Mouse (Mus musculus): ENCODE results near the gene B3gnt4.
"Not testable (repeated sequence)": the region's sequence is repeated elsewhere in the genome, so short reads cannot be mapped to it uniquely, and the experiment has no call there.

B3gnt4 gene

DNA sequence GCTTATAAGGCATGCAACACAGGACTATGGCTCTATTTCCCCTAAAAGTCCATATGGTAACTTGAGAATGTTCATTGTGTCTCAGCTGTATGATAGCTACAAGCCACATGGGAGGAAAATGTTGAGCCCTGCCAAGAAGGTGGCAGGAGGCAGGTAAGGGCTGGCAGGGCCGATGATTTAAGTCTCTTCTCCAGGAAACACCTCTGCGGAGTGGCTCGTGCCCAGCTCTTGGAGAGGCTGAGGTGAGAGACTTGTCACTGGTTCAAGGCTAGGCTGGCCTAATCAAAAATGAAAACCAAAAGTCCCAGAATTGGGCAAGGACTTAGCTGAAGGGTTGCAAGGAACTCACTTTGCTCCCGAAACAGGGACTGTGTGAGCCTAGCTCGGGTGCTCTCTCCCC, at the start of gene B3gnt4:
Gene B3gnt4 (plus strand): TSS at position 301 of the 400 bp plus-strand sequence.
- no peak for DNase-seq

DNA sequence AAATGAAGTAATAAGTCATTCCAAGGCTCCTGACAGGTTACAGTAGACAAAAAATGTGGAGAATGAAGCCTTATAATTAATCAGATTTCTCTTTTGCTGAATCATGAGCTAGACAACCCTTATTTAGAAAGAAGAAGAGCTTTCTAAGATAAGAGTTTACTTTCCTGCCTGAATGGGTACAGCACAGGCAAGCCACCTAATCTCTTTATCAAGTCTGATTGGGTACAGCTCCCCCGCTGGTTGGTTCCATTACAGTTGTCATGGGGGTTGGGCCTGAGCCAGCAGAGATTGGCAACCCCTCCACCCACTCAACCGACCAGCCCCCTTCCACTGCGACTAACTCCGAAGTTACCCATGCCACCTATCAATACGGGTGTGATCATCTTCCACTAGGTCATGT, 48.8 kb upstream of the B3gnt4 start:
- peak in 1 of 2 experiments; percentile 13 for DNase-seq

- DNase-seq: peak; percentile 43 to 44
Observed at GRCm38 (mm10) chr5:123464638-123465037, 45.6 kb upstream of the B3gnt4 start.

DNA sequence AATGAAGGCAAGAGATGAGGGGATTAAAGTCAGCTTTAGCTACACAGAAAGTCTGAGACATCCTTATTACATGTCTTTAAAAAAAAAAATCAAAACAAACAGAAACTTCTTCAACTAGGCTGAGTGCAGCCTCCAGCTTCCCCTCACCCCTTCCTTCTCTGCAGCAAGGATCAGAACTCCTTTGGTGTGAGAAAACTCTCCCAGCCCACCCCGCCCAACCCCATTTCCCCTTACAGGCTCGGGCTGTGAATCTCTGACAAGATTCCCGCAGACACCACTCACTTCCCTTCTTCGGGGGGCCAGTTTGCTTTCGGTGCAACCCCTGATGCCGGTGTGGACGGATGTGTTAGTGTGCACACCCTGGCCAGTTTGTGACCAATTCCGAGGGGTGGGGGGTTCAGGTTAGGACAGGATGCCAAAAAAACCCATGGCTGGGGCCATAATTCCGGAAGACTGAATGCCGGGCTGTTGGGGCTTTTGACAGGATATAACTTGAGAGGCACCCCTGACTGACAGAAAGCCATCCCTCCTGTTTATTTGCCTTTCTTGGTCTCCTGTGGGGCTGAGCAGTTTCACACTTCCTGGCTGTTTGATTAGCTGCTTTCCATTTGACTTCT, 39.4 kb upstream of the B3gnt4 start:
- peak; percentile 26 to 32 for DNase-seq

DNA sequence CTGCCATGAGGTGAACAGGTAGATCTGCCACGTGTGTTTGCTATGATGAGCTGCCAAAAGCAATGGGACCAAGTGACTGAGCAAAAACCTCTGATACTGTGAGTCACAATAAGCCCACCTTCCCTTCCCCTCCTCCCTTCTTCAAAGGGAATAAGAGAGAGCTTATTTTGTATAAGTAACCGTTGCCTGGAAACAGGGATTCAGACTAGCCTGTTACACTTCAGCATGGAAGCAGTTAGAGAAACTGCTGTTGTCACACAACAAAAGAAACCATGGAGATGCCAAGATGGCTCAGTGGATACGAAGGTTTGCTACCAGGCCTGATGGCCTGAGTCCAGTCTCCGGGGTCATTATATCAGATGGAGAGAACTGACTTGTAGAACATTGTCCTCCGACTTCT, 36.4 kb upstream of the B3gnt4 start:
- no peak for DNase-seq

DNA sequence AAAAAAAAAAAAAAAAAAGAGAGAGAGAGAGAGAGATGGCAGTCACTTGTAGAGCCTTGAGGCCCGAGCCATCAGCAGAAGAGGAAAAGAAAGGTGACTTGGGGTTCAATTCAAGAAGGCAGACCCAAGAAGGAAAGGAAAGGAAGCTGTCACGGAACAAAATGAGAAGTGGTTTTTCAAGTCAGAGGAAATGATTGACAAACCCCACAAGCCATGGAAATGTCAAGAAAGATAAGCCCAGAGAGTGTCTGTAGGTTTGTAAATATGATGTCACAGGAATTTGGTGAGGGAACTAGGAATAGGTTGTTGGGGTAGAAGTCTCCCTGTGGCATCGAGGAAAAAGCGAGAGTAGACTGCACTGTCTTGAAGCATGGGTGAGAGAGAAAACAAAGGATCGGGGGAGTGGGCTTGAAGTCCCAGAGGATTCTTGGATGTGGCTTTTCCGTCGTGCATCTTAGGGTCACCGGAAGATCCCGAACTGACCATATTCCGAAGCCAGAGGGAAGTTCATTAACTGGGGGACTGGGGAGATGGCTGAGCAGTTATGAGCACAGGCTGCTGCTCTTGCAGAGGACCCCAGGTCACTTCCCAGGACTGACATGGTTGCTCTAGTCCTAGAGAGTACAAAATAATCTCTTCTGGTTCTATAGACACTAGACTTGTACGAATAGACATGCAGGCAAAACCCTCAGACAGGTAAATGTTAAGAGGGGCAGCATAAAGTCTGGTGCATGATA, 22.4 kb upstream of the B3gnt4 start:
- no peak for DNase-seq

- no peak for DNase-seq
Observed at GRCm38 (mm10) chr5:123489112-123489785, 21.0 kb upstream of the B3gnt4 start, which contains the start of the genes Lrrc43 and Il31. Gene Lrrc43 (plus strand): TSS chr5:123489305. Gene Il31 (minus strand): TSS chr5:123489489.

DNA sequence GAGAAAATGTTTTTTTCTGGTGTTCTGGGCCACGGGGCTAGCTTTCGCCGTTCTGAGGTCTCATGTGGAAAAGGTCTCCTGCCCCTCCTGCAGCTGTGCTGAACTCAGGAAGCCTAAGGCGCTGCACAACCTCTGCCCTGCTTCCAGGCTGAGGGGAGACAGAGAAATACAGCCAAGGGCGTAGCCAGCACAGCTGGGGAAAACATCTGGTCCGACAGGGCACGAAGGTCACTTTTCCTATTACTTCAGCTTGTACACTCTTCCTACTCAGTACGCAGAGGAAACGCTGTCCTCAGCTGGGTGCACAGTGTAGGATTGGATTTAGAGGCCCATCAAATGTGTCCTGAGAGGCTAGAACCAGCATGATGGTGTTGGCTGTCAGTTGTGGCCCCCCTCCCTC, 20.3 kb upstream of the B3gnt4 start:
- DNase-seq: no peak

GRCm38 (mm10) chr5:123499717-123500116, 10.5 kb upstream of the B3gnt4 start:
- peak; percentile 59 to 61 for DNase-seq

DNA sequence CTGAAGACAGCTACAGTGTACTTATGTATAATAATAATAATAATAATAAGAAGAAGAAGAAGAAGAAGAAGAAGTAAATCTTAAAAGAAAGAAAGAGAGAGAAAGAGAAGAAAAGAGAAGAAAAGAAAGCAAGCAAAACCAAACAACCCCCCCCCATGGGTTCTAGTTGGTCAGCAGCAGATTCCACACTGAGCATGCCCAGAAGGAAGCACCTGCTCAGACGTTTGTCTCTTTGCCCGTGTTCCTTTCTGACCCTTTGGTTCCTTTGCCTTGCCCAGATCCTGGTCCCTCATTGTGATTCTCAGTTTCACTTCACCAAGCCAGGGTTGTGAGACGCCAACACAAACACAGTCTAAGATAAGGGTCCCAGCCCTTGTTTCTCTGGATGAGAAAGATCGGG, 8.3 kb upstream of the B3gnt4 start:
- DNase-seq: no peak

DNA sequence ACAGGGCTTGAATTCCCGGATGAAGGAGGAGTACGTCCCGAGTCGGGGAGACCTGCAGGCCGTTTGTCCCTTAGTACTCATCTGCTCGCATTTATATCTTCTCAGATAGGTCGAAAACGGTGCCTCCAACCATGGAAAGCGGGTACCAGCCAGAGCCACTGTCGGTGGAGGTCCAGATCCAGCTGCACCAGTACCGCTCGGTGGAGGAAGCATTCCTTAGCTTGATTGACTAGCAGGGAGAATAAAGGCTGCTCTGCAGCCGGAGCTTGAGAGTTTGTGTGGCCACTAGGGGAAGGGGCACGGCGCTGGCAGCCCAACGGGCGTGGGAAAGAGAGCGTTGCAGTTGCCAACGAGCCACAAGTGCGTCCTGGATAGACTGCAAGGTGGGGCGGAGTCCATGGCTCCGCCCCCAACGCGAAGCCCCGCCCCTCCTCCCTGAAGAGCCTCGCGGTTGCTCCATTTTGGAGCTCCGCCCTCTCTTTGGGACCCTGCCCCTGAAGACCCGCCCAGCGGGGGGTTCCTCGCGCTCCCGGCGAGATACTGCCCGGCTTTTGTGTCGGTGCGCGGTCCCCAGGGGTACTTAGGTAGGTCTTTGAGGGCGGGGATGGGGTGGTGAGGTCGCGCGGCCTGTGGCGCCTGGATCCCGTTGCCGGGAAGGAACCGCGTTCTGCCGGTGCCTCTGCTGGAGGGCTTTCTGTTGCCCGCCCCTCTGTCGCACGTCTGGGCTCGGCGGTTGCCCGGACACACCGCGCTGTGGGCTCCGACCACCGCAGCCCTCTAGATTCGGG, 2.1 kb upstream of the B3gnt4 start:
- peak; percentile 83 to 84 for DNase-seq

GRCm38 (mm10) chr5:123508921-123509320, 1.3 kb upstream of the B3gnt4 start:
- DNase-seq: no peak

GRCm38 (mm10) chr5:123511426-123511825, 1.2 kb downstream of the B3gnt4 start:
- DNase-seq: not testable (repeated sequence)

- no peak for DNase-seq
Observed at GRCm38 (mm10) chr5:123512102-123512501, 1.8 kb downstream of the B3gnt4 start.

DNA sequence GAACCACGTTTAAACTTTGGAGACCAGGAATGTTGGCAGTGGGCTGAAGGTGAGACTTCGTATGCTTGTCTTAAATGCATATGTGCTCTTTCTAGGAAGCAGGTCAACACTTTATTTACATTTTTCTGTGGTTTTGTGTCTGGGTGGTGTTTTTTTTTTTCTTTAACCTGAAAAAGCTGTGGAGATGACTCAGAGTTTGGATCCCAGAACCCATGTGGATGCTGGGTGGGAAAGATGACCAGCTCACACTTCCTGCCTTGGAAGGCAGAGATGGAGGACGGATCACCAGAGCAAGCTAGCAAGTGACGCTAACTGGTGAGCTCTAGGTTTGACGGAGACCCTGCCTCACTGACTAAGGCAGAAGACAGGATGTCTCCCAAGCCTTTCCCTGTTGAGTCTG, 4.6 kb downstream of the B3gnt4 start:
- DNase-seq: no peak

DNA sequence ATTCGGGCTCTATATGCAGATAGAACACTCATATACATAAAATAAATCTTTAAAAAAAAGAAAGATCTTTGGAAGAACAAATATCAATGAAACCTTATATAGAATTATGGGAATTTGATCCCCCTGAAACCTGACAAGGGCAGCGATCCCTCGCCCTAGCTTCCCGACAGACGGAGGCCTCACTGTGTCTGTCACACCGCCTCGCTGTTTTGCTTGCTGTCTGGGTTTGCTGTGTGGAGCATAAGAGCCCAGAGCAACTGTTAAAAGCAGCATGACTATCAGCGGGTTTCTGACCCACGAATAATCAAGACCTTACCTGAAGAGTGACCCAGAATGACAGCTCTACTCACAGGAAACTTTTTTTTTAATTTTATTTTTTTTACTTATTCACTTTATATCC, 10.4 kb downstream of the B3gnt4 start:
- no peak for DNase-seq

GRCm38 (mm10) chr5:123521621-123522020, 11.4 kb downstream of the B3gnt4 start:
- no peak for DNase-seq

- no peak for DNase-seq
Observed at GRCm38 (mm10) chr5:123522166-123522565, 11.9 kb downstream of the B3gnt4 start.

- DNase-seq: peak; percentile 99
Observed at GRCm38 (mm10) chr5:123523692-123524392, 13.6 kb downstream of the B3gnt4 start, which contains the start of gene Diablo. Gene Diablo (minus strand): TSS chr5:123524176.

DNA sequence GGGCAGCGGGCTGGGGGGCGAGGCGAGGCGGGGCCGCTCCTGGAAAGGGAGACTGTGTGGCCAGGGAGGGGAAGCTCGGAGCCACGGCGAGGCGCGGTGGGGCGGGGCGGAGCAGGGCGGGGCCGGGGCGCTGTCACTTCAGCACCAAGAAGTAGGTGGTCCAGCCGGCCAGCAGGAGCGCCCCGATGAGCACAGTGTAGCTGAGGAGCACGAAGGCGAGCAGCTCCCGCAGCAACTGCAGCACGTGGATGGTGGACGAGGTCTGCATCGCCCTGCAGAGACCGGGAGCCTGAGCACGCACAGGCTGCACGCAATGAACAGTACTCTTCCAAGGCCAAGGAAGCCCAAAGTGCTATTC, 14.1 kb downstream of the B3gnt4 start:
- no peak for DNase-seq

- DNase-seq: no peak
Observed at GRCm38 (mm10) chr5:123525281-123525680, 15.0 kb downstream of the B3gnt4 start, which contains the start of gene Gm49027. Gene Gm49027 (minus strand): TSS chr5:123525488.

DNA sequence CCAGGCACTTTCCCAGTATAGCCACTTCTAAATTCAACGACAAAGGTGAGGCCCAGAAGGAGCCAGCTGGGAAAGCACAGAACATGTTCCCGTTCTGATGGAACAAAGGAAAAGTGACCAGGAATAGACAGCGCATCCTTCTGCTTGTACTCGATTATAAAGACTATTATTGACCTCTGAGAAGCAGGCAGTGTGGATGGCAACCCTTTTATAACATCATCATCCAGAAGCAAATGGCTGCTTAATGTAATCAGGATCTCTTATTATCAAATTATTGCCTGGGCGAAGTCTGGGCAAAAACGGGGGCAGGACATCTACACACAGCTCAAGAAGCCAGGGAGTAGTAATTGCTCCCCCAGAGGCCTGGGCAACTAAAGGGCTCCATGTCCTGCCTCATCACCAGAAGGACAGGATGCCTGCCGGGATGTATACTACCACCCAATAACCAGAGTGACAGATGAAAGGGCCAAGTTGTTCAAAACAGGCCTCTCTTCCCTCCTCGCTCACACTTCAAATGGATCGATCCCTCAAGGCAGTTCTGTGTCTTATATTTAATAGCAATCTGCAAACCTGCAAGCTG, 15.7 kb downstream of the B3gnt4 start:
- no peak for DNase-seq
